Mouse (Mus musculus): ENCODE results near the gene Rbms3. TPM values are rescaled to one million over a fixed set of nuclear protein-coding genes. Genes with fewer than 3 reads are reported as not detected.

Rbms3 gene
- polyA plus RNA-seq, 1 experiment from 2014 or later: 86.1 TPM

GRCm38 (mm10) chr9:117134043-117134442 is 495.7 kb downstream of the Rbms3 start:
- Histone ChIP-seq H3K4me2 (ENCODE audit: low read depth, low read length) (no peak overlapping the region), H3K36me3 (ENCODE audit: control insufficient read depth, insufficient read depth, low read length) (no peaks in the 10 kb centered on the region), H3K4me3 (ENCODE audit: low read depth, low read length) (no peak overlapping the region), H3K27me3 (replicated peaks; ENCODE audit: control insufficient read depth, insufficient read depth, low read length) (no peaks in the 10 kb centered on the region), H3K9ac (ENCODE audit: low read depth, low read length) (no peak overlapping the region), H3K4me1 (ENCODE audit: control insufficient read depth, insufficient read depth, low read length) (no peaks in the 10 kb centered on the region; the same call in 1 of the 2 replicates), H3K27ac (replicated peaks; ENCODE audit: low read depth, low read length) (no peak overlapping the region), H3K9me3 (ENCODE audit: control insufficient read depth, low read length) (no peaks in the 10 kb centered on the region)
- ATAC-seq (ENCODE audit: low read depth) (no peak), DNase-seq (ENCODE audit: low spot score) (peak; percentile 51)
- WGBS: 51% methylated on average over 2 of the region's 2 CpGs

DNA sequence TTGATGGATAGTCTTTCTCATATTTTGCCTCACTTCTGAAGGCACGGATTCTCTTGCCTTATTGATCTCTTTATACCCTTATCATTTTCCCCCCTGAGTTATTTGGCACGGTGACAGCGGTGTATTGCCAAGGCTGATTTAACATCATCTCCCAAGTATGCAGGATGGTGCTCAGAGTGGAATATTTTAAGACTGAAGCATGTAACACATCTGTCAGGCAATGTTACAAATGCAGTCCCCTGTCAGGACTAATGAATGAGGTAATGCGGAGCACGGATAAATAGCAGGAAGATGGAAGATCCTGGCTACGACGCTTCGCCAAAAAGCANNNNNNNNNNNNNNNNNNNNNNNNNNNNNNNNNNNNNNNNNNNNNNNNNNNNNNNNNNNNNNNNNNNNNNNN is 502.9 kb downstream of the Rbms3 start:
- H3K4me3 ChIP-seq (ENCODE audit: low read depth, low read length): no peak overlapping the region
- WGBS: 35% methylated on average over 8 of the region's 8 CpGs
- H3K27me3 ChIP-seq (replicated peaks; ENCODE audit: control insufficient read depth, insufficient read depth, low read length): no peaks in the 10 kb centered on the region
- H3K9me3 ChIP-seq (ENCODE audit: control insufficient read depth, low read length): no peaks in the 10 kb centered on the region
- no peak overlapping the region for H3K4me2 ChIP-seq (ENCODE audit: low read depth, low read length)
- H3K9ac ChIP-seq (ENCODE audit: low read depth, low read length): no peak overlapping the region
- no peak overlapping the region for H3K27ac ChIP-seq (replicated peaks; ENCODE audit: low read depth, low read length)
- peaks cover 28% of the 10 kb centered on the region for H3K4me1 ChIP-seq (ENCODE audit: control insufficient read depth, insufficient read depth, low read length)
- peak; percentile 80 for DNase-seq (ENCODE audit: low spot score)
- no peaks in the 10 kb centered on the region for H3K36me3 ChIP-seq (ENCODE audit: control insufficient read depth, insufficient read depth, low read length)
- ATAC-seq (ENCODE audit: low read depth): peak; percentile 75

- 69% methylated on average over 6 of the region's 6 CpGs for WGBS
- DNase-seq (ENCODE audit: low spot score): no peak
- no peaks in the 10 kb centered on the region for H3K27me3 ChIP-seq (replicated peaks; ENCODE audit: control insufficient read depth, insufficient read depth, low read length)
- no peaks in the 10 kb centered on the region for H3K9me3 ChIP-seq (ENCODE audit: control insufficient read depth, low read length)
- ATAC-seq (ENCODE audit: low read depth): no peak
- H3K9ac ChIP-seq (ENCODE audit: low read depth, low read length): no peak overlapping the region
- no peak overlapping the region for H3K4me2 ChIP-seq (ENCODE audit: low read depth, low read length)
- peaks cover 28% of the 10 kb centered on the region for H3K4me1 ChIP-seq (ENCODE audit: control insufficient read depth, insufficient read depth, low read length)
- H3K4me3 ChIP-seq (ENCODE audit: low read depth, low read length): no peak overlapping the region
- no peak overlapping the region for H3K27ac ChIP-seq (replicated peaks; ENCODE audit: low read depth, low read length)
- H3K36me3 ChIP-seq (ENCODE audit: control insufficient read depth, insufficient read depth, low read length): no peaks in the 10 kb centered on the region
Observed at GRCm38 (mm10) chr9:117125844-117126243, 503.9 kb downstream of the Rbms3 start.

GRCm38 (mm10) chr9:117121572-117121971 is 508.1 kb downstream of the Rbms3 start:
- WGBS: 90% methylated on average over 6 of the region's 6 CpGs
- H3K27ac ChIP-seq (replicated peaks; ENCODE audit: low read depth, low read length): no peak overlapping the region
- DNase-seq (ENCODE audit: low spot score) (no peak), ATAC-seq (ENCODE audit: low read depth) (no peak)
- H3K36me3 ChIP-seq (ENCODE audit: control insufficient read depth, insufficient read depth, low read length): no peaks in the 10 kb centered on the region
- no peak overlapping the region for H3K9ac ChIP-seq (ENCODE audit: low read depth, low read length)
- H3K4me1 ChIP-seq (ENCODE audit: control insufficient read depth, insufficient read depth, low read length): peaks cover 6% of the 10 kb centered on the region; the same call in 1 of the 2 replicates
- no peaks in the 10 kb centered on the region for H3K9me3 ChIP-seq (ENCODE audit: control insufficient read depth, low read length)
- no peak overlapping the region for H3K4me2 ChIP-seq (ENCODE audit: low read depth, low read length)
- no peaks in the 10 kb centered on the region for H3K27me3 ChIP-seq (replicated peaks; ENCODE audit: control insufficient read depth, insufficient read depth, low read length)
- H3K4me3 ChIP-seq (ENCODE audit: low read depth, low read length): no peak overlapping the region

GRCm38 (mm10) chr9:117117181-117117729 is 512.5 kb downstream of the Rbms3 start:
- Histone ChIP-seq H3K27ac (replicated peaks; ENCODE audit: low read depth, low read length) (no peak overlapping the region), H3K9me3 (ENCODE audit: control insufficient read depth, low read length) (no peaks in the 10 kb centered on the region), H3K27me3 (replicated peaks; ENCODE audit: control insufficient read depth, insufficient read depth, low read length) (no peaks in the 10 kb centered on the region), H3K9ac (ENCODE audit: low read depth, low read length) (no peak overlapping the region), H3K4me2 (ENCODE audit: low read depth, low read length) (no peak overlapping the region), H3K36me3 (ENCODE audit: control insufficient read depth, insufficient read depth, low read length) (no peaks in the 10 kb centered on the region), H3K4me1 (ENCODE audit: control insufficient read depth, insufficient read depth, low read length) (peaks cover 4% of the 10 kb centered on the region; the same call in 1 of the 2 replicates), H3K4me3 (ENCODE audit: low read depth, low read length) (no peak overlapping the region)
- DNase-seq (ENCODE audit: low spot score): peak; percentile 63
- no peak for ATAC-seq (ENCODE audit: low read depth)
- WGBS: 64% methylated on average over 10 of the region's 10 CpGs

DNA sequence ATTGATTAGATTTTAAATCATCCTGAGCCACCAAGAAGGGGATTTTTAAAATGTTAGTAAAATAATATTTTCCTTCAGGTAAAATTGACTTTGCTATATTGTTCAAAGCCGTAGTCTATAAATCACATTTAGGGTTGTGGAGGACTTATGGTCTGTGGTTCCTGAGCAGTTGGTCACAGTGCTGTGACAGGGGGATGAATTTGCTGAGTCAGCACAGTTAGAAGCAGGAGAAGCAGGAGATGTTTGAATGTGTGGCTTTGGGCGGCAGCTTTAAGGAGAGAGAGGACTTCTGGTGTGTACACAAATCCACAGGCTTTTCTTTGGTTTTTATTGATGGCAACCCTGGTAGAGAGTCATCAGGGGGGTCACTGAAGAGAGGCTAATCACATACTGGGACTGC is 514.1 kb downstream of the Rbms3 start:
- Histone ChIP-seq H3K36me3 (ENCODE audit: control insufficient read depth, insufficient read depth, low read length) (no peaks in the 10 kb centered on the region), H3K4me2 (ENCODE audit: low read depth, low read length) (no peak overlapping the region), H3K27ac (replicated peaks; ENCODE audit: low read depth, low read length) (no peak overlapping the region), H3K4me3 (ENCODE audit: low read depth, low read length) (no peak overlapping the region), H3K27me3 (replicated peaks; ENCODE audit: control insufficient read depth, insufficient read depth, low read length) (no peaks in the 10 kb centered on the region), H3K4me1 (ENCODE audit: control insufficient read depth, insufficient read depth, low read length) (peaks cover 4% of the 10 kb centered on the region; the same call in 1 of the 2 replicates), H3K9ac (ENCODE audit: low read depth, low read length) (no peak overlapping the region), H3K9me3 (ENCODE audit: control insufficient read depth, low read length) (no peaks in the 10 kb centered on the region)
- 73% methylated on average over 2 of the region's 2 CpGs for WGBS
- no peak for DNase-seq (ENCODE audit: low spot score)
- ATAC-seq (ENCODE audit: low read depth): no peak

- Histone ChIP-seq H3K4me2 (ENCODE audit: low read depth, low read length) (no peak overlapping the region), H3K27me3 (replicated peaks; ENCODE audit: control insufficient read depth, insufficient read depth, low read length) (no peaks in the 10 kb centered on the region), H3K4me1 (ENCODE audit: control insufficient read depth, insufficient read depth, low read length) (peaks cover 4% of the 10 kb centered on the region; the same call in 1 of the 2 replicates), H3K4me3 (ENCODE audit: low read depth, low read length) (no peak overlapping the region), H3K9me3 (ENCODE audit: control insufficient read depth, low read length) (no peaks in the 10 kb centered on the region), H3K36me3 (ENCODE audit: control insufficient read depth, insufficient read depth, low read length) (peaks cover 7% of the 10 kb centered on the region), H3K27ac (replicated peaks; ENCODE audit: low read depth, low read length) (no peak overlapping the region; the same call in 1 of the 2 replicates), H3K9ac (ENCODE audit: low read depth, low read length) (no peak overlapping the region)
- peak; percentile 60; the same call in 1 of the 2 replicates for ATAC-seq (ENCODE audit: low read depth)
- whole genome bisulfite sequencing: 32% methylated on average over 2 of the region's 2 CpGs
- DNase-seq (ENCODE audit: low spot score): peak; percentile 52
Observed at GRCm38 (mm10) chr9:117113592-117113991, 516.1 kb downstream of the Rbms3 start.

DNA sequence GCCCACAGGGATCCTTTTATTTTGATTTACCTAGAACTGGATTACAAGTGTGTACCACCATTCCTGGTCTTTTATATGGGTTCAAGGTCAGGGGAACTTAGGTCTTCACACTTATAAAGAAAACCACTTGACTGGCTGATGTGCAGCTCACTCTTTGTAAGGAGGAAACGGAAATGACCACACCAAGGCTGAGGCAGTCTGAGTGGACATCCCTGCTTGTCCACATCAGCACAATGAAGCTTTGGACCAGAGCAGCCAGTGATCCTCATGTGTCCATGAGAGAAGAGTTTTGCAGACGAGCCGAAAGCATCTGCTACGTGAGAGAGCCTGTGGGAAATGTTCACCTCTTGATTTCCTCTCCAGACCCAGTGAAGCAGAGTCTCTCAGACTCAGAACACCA is 521.8 kb downstream of the Rbms3 start:
- Histone ChIP-seq H3K4me2 (ENCODE audit: low read depth, low read length) (no peak overlapping the region), H3K27me3 (replicated peaks; ENCODE audit: control insufficient read depth, insufficient read depth, low read length) (no peaks in the 10 kb centered on the region), H3K27ac (replicated peaks; ENCODE audit: low read depth, low read length) (no peak overlapping the region), H3K9ac (ENCODE audit: low read depth, low read length) (no peak overlapping the region), H3K4me3 (ENCODE audit: low read depth, low read length) (no peak overlapping the region), H3K9me3 (ENCODE audit: control insufficient read depth, low read length) (no peaks in the 10 kb centered on the region), H3K36me3 (ENCODE audit: control insufficient read depth, insufficient read depth, low read length) (peaks cover 16% of the 10 kb centered on the region), H3K4me1 (ENCODE audit: control insufficient read depth, insufficient read depth, low read length) (0 out of 2 replicates have a peak, but pooled peaks cover 3% of the 10 kb centered on the region)
- DNase-seq (ENCODE audit: low spot score) (no peak), ATAC-seq (ENCODE audit: low read depth) (no peak)
- WGBS: 92% methylated on average over 4 of the region's 4 CpGs
